Mouse (Mus musculus): ENCODE measurements at regions not wholly inside any gene's neighbourhood (a gene's known extent, or its start where the extent isn't known, plus 50 kb on each side); places are given as distances from the start of the nearest gene placed in this dataset.

DNA sequence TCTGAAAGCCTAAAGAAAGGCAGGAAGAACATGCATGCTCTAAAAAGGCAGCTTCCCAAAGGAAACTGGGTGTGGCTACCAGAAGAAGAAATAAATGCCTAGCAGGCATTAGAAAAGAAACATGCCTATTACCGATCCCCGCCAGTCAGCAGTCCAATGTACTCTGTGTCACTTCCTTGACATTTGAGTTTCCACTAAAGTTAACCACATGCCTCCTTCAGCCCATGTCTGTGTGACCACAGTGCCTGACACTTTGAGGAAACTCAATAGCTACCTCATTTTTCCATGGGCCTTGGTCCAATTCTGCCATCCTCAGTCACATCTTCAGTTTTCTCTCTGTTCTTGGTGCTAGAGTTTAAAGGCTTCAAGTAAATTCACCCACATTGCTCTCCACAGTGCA, 233.7 kb upstream of the Isx start:
- Histone ChIP-seq H3K4me3 (ENCODE audit: low read depth, low read length) (no peak overlapping the region), H3K4me1 (ENCODE audit: control insufficient read depth, insufficient read depth, low read length) (no peaks in the 10 kb centered on the region), H3K27ac (ENCODE audit: insufficient read depth, low read length) (no peak overlapping the region), H3K27me3 (ENCODE audit: control insufficient read depth, insufficient read depth, low read length, poor library complexity, severe bottlenecking) (no peaks in the 10 kb centered on the region), H3K36me3 (ENCODE audit: control insufficient read depth, insufficient read depth, low read length, poor library complexity, severe bottlenecking) (no peaks in the 10 kb centered on the region), H3K9me3 (replicated peaks; ENCODE audit: control insufficient read depth, insufficient read depth, low read length, poor library complexity, severe bottlenecking) (no peaks in the 10 kb centered on the region), H3K9ac (ENCODE audit: low read depth, poor library complexity, severe bottlenecking) (no peak overlapping the region)
- TF ChIP-seq POLR2A (IDR thresholded peaks at IDR 0.05; ENCODE audit: insufficient read depth, low read length) (no peak), CTCF (IDR thresholded peaks at IDR 0.05; ENCODE audit: low read depth, low read length) (no peak), EP300 (IDR thresholded peaks at IDR 0.05; ENCODE audit: insufficient read depth, low read depth, low read length) (no peak)

DNA sequence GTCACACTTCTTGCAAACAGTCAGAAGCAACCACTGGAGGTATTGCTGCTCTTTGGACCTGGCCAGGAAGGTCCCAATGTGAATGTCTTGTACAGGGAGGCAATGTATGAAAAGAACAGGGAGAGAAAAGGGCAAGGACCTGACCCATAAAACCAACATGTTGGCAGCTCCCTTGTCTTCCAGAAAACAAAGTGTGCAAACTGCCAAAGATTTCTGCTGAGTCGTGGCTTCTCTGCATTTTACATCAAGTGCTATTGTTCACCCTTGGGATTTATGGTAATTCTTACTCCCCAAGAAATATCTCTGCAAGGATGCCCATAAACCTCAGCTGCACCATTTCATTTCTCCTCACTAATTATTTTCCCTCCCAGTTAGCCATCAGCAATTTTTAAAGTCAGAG, 232.3 kb upstream of the Isx start:
- Histone ChIP-seq H3K27ac (ENCODE audit: insufficient read depth, low read length) (no peak overlapping the region), H3K9me3 (replicated peaks; ENCODE audit: control insufficient read depth, insufficient read depth, low read length, poor library complexity, severe bottlenecking) (no peaks in the 10 kb centered on the region), H3K9ac (ENCODE audit: low read depth, poor library complexity, severe bottlenecking) (no peak overlapping the region), H3K4me3 (ENCODE audit: low read depth, low read length) (no peak overlapping the region), H3K36me3 (ENCODE audit: control insufficient read depth, insufficient read depth, low read length, poor library complexity, severe bottlenecking) (no peaks in the 10 kb centered on the region), H3K27me3 (ENCODE audit: control insufficient read depth, insufficient read depth, low read length, poor library complexity, severe bottlenecking) (no peaks in the 10 kb centered on the region), H3K4me1 (ENCODE audit: control insufficient read depth, insufficient read depth, low read length) (no peaks in the 10 kb centered on the region)
- TF ChIP-seq EP300 (IDR thresholded peaks at IDR 0.05; ENCODE audit: insufficient read depth, low read depth, low read length) (no peak), CTCF (IDR thresholded peaks at IDR 0.05; ENCODE audit: low read depth, low read length) (no peak), POLR2A (IDR thresholded peaks at IDR 0.05; ENCODE audit: insufficient read depth, low read length) (no peak)

DNA sequence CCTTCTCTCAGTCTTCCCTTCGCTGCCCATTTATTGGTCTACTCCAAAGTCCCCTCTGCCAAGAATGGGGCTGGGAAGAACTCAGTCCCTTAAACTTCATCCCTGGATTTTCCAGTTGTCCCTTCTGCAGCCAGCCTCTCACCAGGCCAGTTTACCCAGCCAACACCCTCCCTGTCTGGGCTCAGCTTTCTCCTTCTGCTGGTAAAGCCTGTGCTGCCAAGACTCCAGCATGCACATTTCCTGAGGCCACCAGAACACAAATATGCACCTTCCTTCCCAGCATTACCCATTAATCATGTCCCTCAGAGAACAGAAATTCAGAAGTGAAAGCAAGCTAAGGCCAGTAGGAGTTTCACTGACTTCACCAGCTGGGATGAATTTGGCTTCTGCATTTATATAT, 213.0 kb upstream of the Isx start:
- no peak overlapping the region for H3K4me3 ChIP-seq (ENCODE audit: low read depth, low read length)
- H3K9me3 ChIP-seq (replicated peaks; ENCODE audit: control insufficient read depth, insufficient read depth, low read length, poor library complexity, severe bottlenecking), result peaks cover 12% of the 10 kb centered on the region
- no peaks in the 10 kb centered on the region for H3K36me3 ChIP-seq (ENCODE audit: control insufficient read depth, insufficient read depth, low read length, poor library complexity, severe bottlenecking)
- H3K9ac ChIP-seq (ENCODE audit: low read depth, poor library complexity, severe bottlenecking), result no peak overlapping the region
- no peaks in the 10 kb centered on the region for H3K27me3 ChIP-seq (ENCODE audit: control insufficient read depth, insufficient read depth, low read length, poor library complexity, severe bottlenecking)
- no peak overlapping the region for H3K27ac ChIP-seq (ENCODE audit: insufficient read depth, low read length)
- H3K4me1 ChIP-seq (ENCODE audit: control insufficient read depth, insufficient read depth, low read length), result no peaks in the 10 kb centered on the region
- TF ChIP-seq POLR2A (IDR thresholded peaks at IDR 0.05; ENCODE audit: insufficient read depth, low read length) (no peak), EP300 (IDR thresholded peaks at IDR 0.05; ENCODE audit: insufficient read depth, low read depth, low read length) (no peak), CTCF (IDR thresholded peaks at IDR 0.05; ENCODE audit: low read depth, low read length) (no peak)

DNA sequence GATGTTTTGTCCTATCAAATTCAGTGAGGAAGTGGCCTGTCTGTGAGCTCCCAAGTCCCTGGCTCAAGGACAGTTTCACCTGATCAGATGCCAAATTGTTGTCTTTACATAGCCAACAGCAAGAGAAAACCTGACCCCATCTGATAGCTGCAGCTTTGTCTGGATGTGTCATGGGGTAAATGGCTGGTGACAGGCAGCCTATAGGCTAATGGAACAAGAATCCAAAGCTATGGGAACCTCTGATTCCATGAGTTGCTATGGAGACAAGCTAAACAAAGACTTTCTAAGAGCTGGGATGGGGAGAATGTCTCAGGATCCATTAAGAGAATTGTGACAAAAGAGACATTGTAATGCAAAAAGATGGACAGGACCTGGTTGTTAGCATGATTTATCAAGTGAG, 184.6 kb upstream of the Isx start:
- no peaks in the 10 kb centered on the region for H3K36me3 ChIP-seq (ENCODE audit: control insufficient read depth, insufficient read depth, low read length, poor library complexity, severe bottlenecking)
- no peaks in the 10 kb centered on the region for H3K4me1 ChIP-seq (ENCODE audit: control insufficient read depth, insufficient read depth, low read length)
- H3K9ac ChIP-seq (ENCODE audit: low read depth, poor library complexity, severe bottlenecking), result no peak overlapping the region
- H3K4me3 ChIP-seq (ENCODE audit: low read depth, low read length), result no peak overlapping the region
- TF ChIP-seq EP300 (IDR thresholded peaks at IDR 0.05; ENCODE audit: insufficient read depth, low read depth, low read length) (no peak), CTCF (IDR thresholded peaks at IDR 0.05; ENCODE audit: low read depth, low read length) (no peak)
- 0 out of 2 replicates have a peak, but pooled peaks cover 2% of the 10 kb centered on the region for H3K27me3 ChIP-seq (ENCODE audit: control insufficient read depth, insufficient read depth, low read length, poor library complexity, severe bottlenecking)
- H3K27ac ChIP-seq (ENCODE audit: insufficient read depth, low read length), result no peak overlapping the region
- no peaks in the 10 kb centered on the region for H3K9me3 ChIP-seq (replicated peaks; ENCODE audit: control insufficient read depth, insufficient read depth, low read length, poor library complexity, severe bottlenecking)

DNA sequence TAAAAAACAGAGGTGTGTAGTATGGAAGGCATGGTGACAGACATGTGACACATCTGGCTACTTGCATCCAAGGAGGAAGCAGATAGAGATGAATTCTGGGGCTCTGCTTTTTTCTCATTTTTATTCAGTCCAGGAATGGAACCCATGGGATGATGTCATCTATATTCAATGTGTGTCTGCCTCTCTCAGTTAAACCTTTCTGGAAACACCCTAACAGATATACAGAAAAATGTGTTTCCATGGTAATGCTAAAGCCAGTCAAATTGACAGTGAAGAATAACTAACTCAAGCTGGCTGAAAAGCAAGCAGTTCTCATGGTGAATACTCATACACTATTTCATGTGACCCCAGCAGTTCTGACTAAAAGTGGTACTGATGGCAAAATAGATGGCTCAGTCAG, 177.0 kb upstream of the Isx start:
- Histone ChIP-seq H3K27me3 (ENCODE audit: control insufficient read depth, insufficient read depth, low read length, poor library complexity, severe bottlenecking) (peaks cover 2% of the 10 kb centered on the region; the same call in 1 of the 2 replicates), H3K36me3 (ENCODE audit: control insufficient read depth, insufficient read depth, low read length, poor library complexity, severe bottlenecking) (no peaks in the 10 kb centered on the region), H3K9ac (ENCODE audit: low read depth, poor library complexity, severe bottlenecking) (no peak overlapping the region), H3K9me3 (replicated peaks; ENCODE audit: control insufficient read depth, insufficient read depth, low read length, poor library complexity, severe bottlenecking) (no peaks in the 10 kb centered on the region), H3K27ac (ENCODE audit: insufficient read depth, low read length) (no peak overlapping the region), H3K4me1 (ENCODE audit: control insufficient read depth, insufficient read depth, low read length) (no peaks in the 10 kb centered on the region), H3K4me3 (ENCODE audit: low read depth, low read length) (no peak overlapping the region)
- TF ChIP-seq POLR2A (IDR thresholded peaks at IDR 0.05; ENCODE audit: insufficient read depth, low read length) (no peak), EP300 (IDR thresholded peaks at IDR 0.05; ENCODE audit: insufficient read depth, low read depth, low read length) (no peak), CTCF (IDR thresholded peaks at IDR 0.05; ENCODE audit: low read depth, low read length) (no peak)

DNA sequence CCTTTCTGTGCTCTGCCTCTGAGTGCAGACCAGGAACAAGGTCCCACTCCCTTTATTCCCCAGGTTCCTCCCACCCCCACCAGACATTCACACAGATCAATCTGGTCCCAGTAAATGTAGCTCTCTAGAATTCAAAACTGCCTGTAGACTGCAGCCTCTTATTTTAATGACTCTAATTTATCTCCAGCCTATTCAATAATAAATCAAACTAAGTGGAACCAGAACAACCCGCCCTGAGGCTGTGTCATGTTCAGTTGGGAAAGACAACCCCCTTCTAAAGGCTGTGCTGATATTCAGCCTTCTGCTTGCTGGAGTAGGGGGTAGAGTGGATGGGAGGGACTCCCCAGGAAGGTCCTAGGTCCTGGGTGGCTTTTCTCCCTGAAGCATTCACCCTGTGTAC, 175.7 kb upstream of the Isx start:
- Histone ChIP-seq H3K27me3 (ENCODE audit: control insufficient read depth, insufficient read depth, low read length, poor library complexity, severe bottlenecking) (peaks cover under 1% of the 10 kb centered on the region; the same call in 1 of the 2 replicates), H3K9ac (ENCODE audit: low read depth, poor library complexity, severe bottlenecking) (no peak overlapping the region), H3K27ac (ENCODE audit: insufficient read depth, low read length) (no peak overlapping the region), H3K4me1 (ENCODE audit: control insufficient read depth, insufficient read depth, low read length) (no peaks in the 10 kb centered on the region), H3K36me3 (ENCODE audit: control insufficient read depth, insufficient read depth, low read length, poor library complexity, severe bottlenecking) (no peaks in the 10 kb centered on the region), H3K9me3 (replicated peaks; ENCODE audit: control insufficient read depth, insufficient read depth, low read length, poor library complexity, severe bottlenecking) (no peaks in the 10 kb centered on the region), H3K4me3 (ENCODE audit: low read depth, low read length) (no peak overlapping the region)
- TF ChIP-seq CTCF (IDR thresholded peaks at IDR 0.05; ENCODE audit: low read depth, low read length), result no peak
- TF ChIP-seq POLR2A (IDR thresholded peaks at IDR 0.05; ENCODE audit: insufficient read depth, low read length), result no peak
- no peak for TF ChIP-seq EP300 (IDR thresholded peaks at IDR 0.05; ENCODE audit: insufficient read depth, low read depth, low read length)
